Mouse (Mus musculus) limb, embryonic 15.5 days (tissue): ENCODE measurements around the gene Rad50. TPM values are rescaled to one million over a fixed set of nuclear protein-coding genes. Genes with fewer than 3 reads are reported as not detected.

Experiments used
- ATAC-seq: fragments of 200-750 bp; cut with Nextera tagmentation; 2 replicates; pipeline ENCODE4 v1.8.0; 2017; ENCODE audit warnings: low read depth, moderate TSS enrichment; ENCODE audit not compliant: insufficient number of reproducible peaks, low FRiP score, low TSS enrichment
- H3K27ac ChIP-seq: fragments of 300-500 bp; sonication (generic); 2 replicates; pipeline ENCODE4 v1.5.1; 2015; ENCODE audit warnings: moderate library complexity, mild to moderate bottlenecking, inconsistent platforms
- H3K27me3 ChIP-seq: fragments of 300-500 bp; sonication (generic); 2 replicates; pipeline ENCODE4 v1.6.1; 2015; ENCODE audit warnings: inconsistent platforms
- H3K36me3 ChIP-seq: fragments of 300-500 bp; sonication (generic); 2 replicates; pipeline ENCODE4 v1.6.1; 2015; ENCODE audit warnings: inconsistent platforms
- H3K4me1 ChIP-seq: fragments of 300-500 bp; sonication (generic); 2 replicates; pipeline ENCODE4 v1.6.1; 2015; ENCODE audit warnings: inconsistent platforms
- H3K4me2 ChIP-seq: fragments of 300-500 bp; sonication (generic); 2 replicates; pipeline ENCODE4 v1.6.1; 2015; ENCODE audit warnings: mild to moderate bottlenecking, inconsistent platforms
- H3K4me3 ChIP-seq: fragments of 300-500 bp; sonication (generic); 2 replicates; pipeline ENCODE4 v1.5.1; 2015; ENCODE audit warnings: mild to moderate bottlenecking, inconsistent platforms
- H3K9ac ChIP-seq: fragments of 300-500 bp; sonication (generic); 2 replicates; pipeline ENCODE4 v1.6.1; 2015; ENCODE audit warnings: inconsistent platforms
- H3K9me3 ChIP-seq: fragments of 300-500 bp; sonication (generic); 2 replicates; pipeline ENCODE4 v1.6.1; 2016; ENCODE audit warnings: inconsistent platforms
- WGBS: fragments of 180-500 bp; shearing (Covaris S2); methylation state at CpG from one replicate; pipeline ENCODE4 v1.1.7; 2015; 5-methylcytosine and 5-hydroxymethylcytosine counted together
- polyA plus RNA-seq: library from polyadenylated mRNA; unstranded; fragments of >200 nt; fragmentation: Nextera tagmentation; extraction: Ambion mirVana; gene quantifications from 2 replicates; pipeline ENCODE4 v1.2.1, GENCODE M21; 2015

Rad50 gene
- polyA plus RNA-seq, 1 experiment from 2014 or later, result 28.0 TPM

GRCm38 (mm10) chr11:53734970-53735681 lies 28.0 kb upstream of the Rad50 start:
- H3K27ac ChIP-seq, result no peak overlapping the region
- H3K4me2 ChIP-seq, result no peak overlapping the region
- H3K36me3 ChIP-seq, result no peaks in the 10 kb centered on the region
- no peaks in the 10 kb centered on the region for H3K9me3 ChIP-seq
- no peak for ATAC-seq
- H3K27me3 ChIP-seq, result no peaks in the 10 kb centered on the region
- H3K9ac ChIP-seq, result no peak overlapping the region
- WGBS, result 67% methylated on average over 18 of the region's 18 CpGs
- peaks cover 4% of the 10 kb centered on the region; the same call in 1 of the 2 replicates for H3K4me1 ChIP-seq
- no peak overlapping the region for H3K4me3 ChIP-seq

DNA sequence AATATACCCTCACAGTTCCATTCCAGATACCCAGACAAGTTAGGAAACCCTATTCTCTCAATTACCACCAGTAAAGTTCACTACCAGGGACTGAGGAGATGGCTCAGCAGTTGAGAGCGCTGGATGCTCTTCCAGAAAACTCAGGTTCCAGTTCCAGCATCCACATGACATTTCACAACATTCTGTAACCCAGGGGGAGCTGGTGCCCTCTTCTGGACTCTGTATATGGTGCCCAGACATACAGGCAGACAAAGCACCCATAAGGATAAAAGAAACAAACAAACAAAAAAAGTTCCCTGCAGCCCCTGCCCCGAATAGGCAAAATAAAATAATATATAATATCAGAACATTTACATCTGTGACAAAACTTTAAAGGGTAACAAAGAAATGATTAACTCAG lies 27.3 kb upstream of the Rad50 start:
- Histone ChIP-seq H3K36me3 (no peaks in the 10 kb centered on the region), H3K4me2 (no peak overlapping the region), H3K4me3 (no peak overlapping the region), H3K9me3 (no peaks in the 10 kb centered on the region), H3K9ac (no peak overlapping the region), H3K27ac (no peak overlapping the region), H3K4me1 (peaks cover 4% of the 10 kb centered on the region; the same call in 1 of the 2 replicates), H3K27me3 (no peaks in the 10 kb centered on the region)
- no peak for ATAC-seq
- 85% methylated on average over 2 of the region's 2 CpGs for whole genome bisulfite sequencing

DNA sequence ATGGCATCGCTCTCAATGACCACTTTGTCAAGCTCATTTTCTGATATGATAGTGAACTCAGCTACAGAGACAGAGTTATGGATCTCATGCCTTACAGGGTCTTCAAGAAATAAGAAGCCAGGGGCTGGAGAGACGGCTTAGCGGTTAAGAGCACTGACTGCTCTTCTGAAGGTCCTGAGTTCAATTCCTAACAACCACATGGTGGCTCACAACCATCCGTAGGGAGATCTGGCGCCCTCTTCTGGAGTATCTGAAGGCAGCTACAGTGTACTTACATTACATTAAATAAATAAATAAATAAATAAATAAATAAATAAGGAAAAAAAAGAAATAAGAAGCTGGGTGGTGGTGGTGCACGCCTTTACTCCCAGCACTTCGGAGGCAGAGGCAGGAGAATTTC lies 26.7 kb upstream of the Rad50 start:
- WGBS, result 89% methylated on average over 7 of the region's 7 CpGs
- Histone ChIP-seq H3K9me3 (no peaks in the 10 kb centered on the region), H3K9ac (no peak overlapping the region), H3K27me3 (no peaks in the 10 kb centered on the region), H3K4me2 (no peak overlapping the region), H3K36me3 (no peaks in the 10 kb centered on the region), H3K4me3 (no peak overlapping the region), H3K4me1 (peaks cover 4% of the 10 kb centered on the region; the same call in 1 of the 2 replicates), H3K27ac (no peak overlapping the region)
- ATAC-seq, result no peak

- WGBS, result 86% methylated on average over 8 of the region's 8 CpGs
- H3K4me2 ChIP-seq, result no peak overlapping the region
- no peak overlapping the region for H3K4me3 ChIP-seq
- H3K4me1 ChIP-seq, result peaks cover 4% of the 10 kb centered on the region; the same call in 1 of the 2 replicates
- H3K9me3 ChIP-seq, result no peaks in the 10 kb centered on the region
- no peaks in the 10 kb centered on the region for H3K27me3 ChIP-seq
- no peaks in the 10 kb centered on the region for H3K36me3 ChIP-seq
- no peak for ATAC-seq
- H3K27ac ChIP-seq, result no peak overlapping the region
- no peak overlapping the region for H3K9ac ChIP-seq
Observed at GRCm38 (mm10) chr11:53732244-53732643, 25.1 kb upstream of the Rad50 start.

DNA sequence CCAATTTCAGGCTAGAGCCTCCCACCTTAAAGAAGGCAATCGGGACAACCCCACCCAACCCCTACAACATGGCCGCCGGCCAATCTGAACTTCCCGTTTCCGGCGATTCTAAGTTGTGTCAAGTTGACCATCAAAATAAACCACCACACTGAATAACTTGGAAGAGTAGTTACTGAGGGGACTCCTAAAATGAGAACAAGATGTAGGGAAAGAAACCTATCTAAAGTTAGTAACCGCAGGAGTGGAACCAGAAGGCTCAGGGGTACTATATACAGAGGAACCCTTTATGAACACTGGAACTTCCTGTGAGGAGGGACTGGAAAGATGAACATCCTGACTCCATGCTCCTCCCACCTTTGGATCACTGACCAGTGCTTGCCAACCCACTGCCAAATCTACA lies 24.3 kb upstream of the Rad50 start:
- Histone ChIP-seq H3K9me3 (no peaks in the 10 kb centered on the region), H3K27ac (no peak overlapping the region), H3K4me2 (no peak overlapping the region), H3K4me1 (peaks cover 4% of the 10 kb centered on the region; the same call in 1 of the 2 replicates), H3K36me3 (no peaks in the 10 kb centered on the region), H3K4me3 (no peak overlapping the region), H3K9ac (no peak overlapping the region), H3K27me3 (no peaks in the 10 kb centered on the region)
- no peak for ATAC-seq
- 91% methylated on average over 7 of the region's 7 CpGs for WGBS

GRCm38 (mm10) chr11:53720715-53721114 lies 13.6 kb upstream of the Rad50 start, which contains the start of gene Il5:
Gene Il5, plus strand, starts transcription at chr11:53720794.
- ATAC-seq, result no peak
- H3K4me1 ChIP-seq, result no peaks in the 10 kb centered on the region

GRCm38 (mm10) chr11:53719701-53720100 lies 12.6 kb upstream of the Rad50 start:
- H3K4me2 ChIP-seq, result no peak overlapping the region
- ATAC-seq, result no peak
- H3K27ac ChIP-seq, result no peak overlapping the region
- H3K9me3 ChIP-seq, result no peaks in the 10 kb centered on the region
- H3K36me3 ChIP-seq, result no peaks in the 10 kb centered on the region
- 83% methylated on average over 1 of the region's 1 CpGs for WGBS
- no peaks in the 10 kb centered on the region for H3K4me1 ChIP-seq
- H3K9ac ChIP-seq, result no peak overlapping the region
- H3K4me3 ChIP-seq, result no peak overlapping the region
- H3K27me3 ChIP-seq, result no peaks in the 10 kb centered on the region

More at GRCm38 (mm10) chr11:53720715-53721114, 13.6 kb upstream of the Rad50 start, which contains the start of gene Il5:
- WGBS, result 78% methylated on average over 6 of the region's 6 CpGs
- Histone ChIP-seq H3K27ac (no peak within 1 kb of the TSS), H3K4me2 (no peak within 1 kb of the TSS), H3K27me3 (no peaks in the 10 kb centered on the region), H3K4me3 (no peak within 1 kb of the TSS), H3K36me3 (no peaks in the 10 kb centered on the region), H3K9ac (no peak within 1 kb of the TSS), H3K9me3 (no peaks in the 10 kb centered on the region)

GRCm38 (mm10) chr11:53707718-53708009 lies 545 bp upstream of the Rad50 start:
- no peaks in the 10 kb centered on the region for H3K36me3 ChIP-seq
- H3K27me3 ChIP-seq, result no peaks in the 10 kb centered on the region
- 75% methylated on average over 3 of the region's 3 CpGs for WGBS
- peak overlapping the region; percentile 77 for H3K4me3 ChIP-seq
- peak overlapping the region; percentile 77 for H3K4me2 ChIP-seq
- 0 out of 2 replicates have a peak overlapping the region, but pooled peaks have one; percentile 92 for H3K27ac ChIP-seq
- ATAC-seq, result no peak
- H3K9ac ChIP-seq, result 0 out of 2 replicates have a peak overlapping the region, but pooled peaks have one; percentile 73
- no peaks in the 10 kb centered on the region for H3K9me3 ChIP-seq
- H3K4me1 ChIP-seq, result no peaks in the 10 kb centered on the region; the same call in 1 of the 2 replicates

DNA sequence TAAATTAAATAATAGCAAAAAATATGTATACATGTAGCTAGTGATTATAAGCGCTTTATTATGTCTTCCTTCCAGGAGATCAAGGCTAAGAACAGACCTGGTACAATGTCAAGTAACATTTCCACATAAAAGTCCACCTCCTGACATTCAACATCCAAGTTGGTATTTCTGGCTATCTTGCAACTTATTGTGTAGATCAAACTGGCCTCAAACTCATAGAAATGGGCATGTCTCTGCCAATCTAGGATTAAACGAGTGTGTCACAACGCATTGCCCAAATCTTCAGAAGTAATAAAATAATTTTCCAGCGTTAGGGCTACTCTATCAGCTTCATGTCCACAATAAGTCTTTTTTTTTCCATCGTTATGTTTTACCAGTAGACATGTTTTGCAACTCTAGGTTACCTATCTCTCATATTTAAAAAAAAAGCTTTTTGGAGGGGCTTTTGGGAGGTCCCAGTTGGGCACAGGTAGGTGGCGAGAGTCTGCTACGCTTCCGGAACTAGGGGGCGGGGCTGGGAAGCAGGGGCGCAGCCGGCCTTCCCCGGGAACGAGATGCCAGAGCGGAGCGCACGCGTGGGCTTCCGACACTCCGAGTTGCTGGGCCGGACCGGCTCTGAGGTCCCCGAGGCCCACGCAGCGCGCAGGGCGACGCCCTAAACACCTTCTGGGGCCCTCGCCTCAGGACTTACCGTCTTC lies 734 bp downstream of the Rad50 start:
- WGBS, result 6% methylated on average over 29 of the region's 29 CpGs
- peak; percentile 44; the same call in 1 of the 2 replicates for ATAC-seq

GRCm38 (mm10) chr11:53699351-53699750 lies 7.8 kb downstream of the Rad50 start:
- Histone ChIP-seq H3K9me3 (no peaks in the 10 kb centered on the region), H3K36me3 (peaks cover 49% of the 10 kb centered on the region), H3K27me3 (no peaks in the 10 kb centered on the region), H3K4me1 (no peaks in the 10 kb centered on the region), H3K27ac (no peak overlapping the region), H3K4me3 (no peak overlapping the region), H3K4me2 (no peak overlapping the region), H3K9ac (no peak overlapping the region)
- whole genome bisulfite sequencing, result 89% methylated on average over 4 of the region's 4 CpGs
- ATAC-seq, result no peak

More for the DNA sequence above, 734 bp downstream of the Rad50 start:
- Histone ChIP-seq H3K27me3 (no peaks in the 10 kb centered on the region), H3K4me2 (peak overlapping the region; percentile 77), H3K27ac (peak overlapping the region; percentile 92), H3K4me1 (no peaks in the 10 kb centered on the region; the same call in 1 of the 2 replicates), H3K4me3 (peak overlapping the region; percentile 77), H3K9ac (peak overlapping the region; percentile 73), H3K9me3 (no peaks in the 10 kb centered on the region), H3K36me3 (0 out of 2 replicates have a peak, but pooled peaks cover 7% of the 10 kb centered on the region)

DNA sequence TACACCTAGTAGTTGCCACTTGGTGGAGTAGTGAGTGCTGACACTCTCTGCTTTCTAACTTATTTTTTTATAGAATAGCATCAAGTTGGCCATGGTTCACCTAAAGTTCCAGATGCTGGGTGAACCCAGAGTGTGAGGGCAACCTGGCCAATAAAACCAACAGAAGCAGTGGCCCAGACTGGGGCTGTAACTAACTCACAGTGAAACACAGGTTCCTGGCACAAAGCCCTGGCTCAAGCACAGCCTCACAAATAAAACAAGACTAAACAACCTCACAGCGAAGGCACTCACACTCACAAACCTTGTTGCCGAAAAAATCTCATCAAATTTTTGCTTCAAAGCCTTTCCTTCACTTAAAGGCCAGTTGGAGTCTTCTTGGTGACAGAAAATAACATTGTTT lies 8.6 kb downstream of the Rad50 start:
- H3K36me3 ChIP-seq, result peaks cover 51% of the 10 kb centered on the region

GRCm38 (mm10) chr11:53691979-53692378 lies 15.1 kb downstream of the Rad50 start:
- no peaks in the 10 kb centered on the region for H3K27me3 ChIP-seq
- H3K4me3 ChIP-seq, result no peak overlapping the region
- ATAC-seq, result no peak
- no peaks in the 10 kb centered on the region for H3K4me1 ChIP-seq
- no peak overlapping the region for H3K27ac ChIP-seq
- no peaks in the 10 kb centered on the region for H3K9me3 ChIP-seq
- H3K9ac ChIP-seq, result no peak overlapping the region
- 82% methylated on average over 10 of the region's 10 CpGs for WGBS
- H3K4me2 ChIP-seq, result no peak overlapping the region
- H3K36me3 ChIP-seq, result peaks cover 35% of the 10 kb centered on the region

More for the DNA sequence above, 8.6 kb downstream of the Rad50 start:
- no peak overlapping the region for H3K9ac ChIP-seq
- no peak overlapping the region for H3K27ac ChIP-seq
- no peak for ATAC-seq
- H3K9me3 ChIP-seq, result no peaks in the 10 kb centered on the region
- WGBS, result 77% methylated on average over 2 of the region's 2 CpGs
- H3K4me1 ChIP-seq, result no peaks in the 10 kb centered on the region
- no peak overlapping the region for H3K4me3 ChIP-seq
- no peak overlapping the region for H3K4me2 ChIP-seq
- no peaks in the 10 kb centered on the region for H3K27me3 ChIP-seq
